Mouse (Mus musculus) left cerebral cortex, postnatal 4 days (tissue): Measurements from ENCODE around the gene Fosl1. TPM values are rescaled to one million over a fixed set of nuclear protein-coding genes. Genes with fewer than 3 reads are reported as not detected.
"Not testable (repeated sequence)": the region's sequence is repeated elsewhere in the genome, so short reads cannot be mapped to it uniquely, and the experiment has no call there.

Experiments
- DNase-seq: peaks from one replicate; pipeline ENCODE4 v3.0.0-alpha.2; 2022
- intact Hi-C: fragments of 180-260 bp; cut with DNase I; formaldehyde crosslinking; loops from one replicate; pipeline ENCODE4 v1.15.1; 2025
- total RNA-seq, 2 experiments: library from RNA; stranded (reverse); gene quantifications; 2 replicates each; pipeline ENCODE4 v1.2.3; 2021

Fosl1 gene
- not detected for total RNA-seq

- intact Hi-C loops = no loop called here
- peak; percentile 60 for DNase-seq
Measured at GRCm38 (mm10) chr19:5447515-5448353, at the start of gene Fosl1. TSS of gene Fosl1 (plus strand) at chr19:5447547.

GRCm38 (mm10) chr19:5401073-5401472 is 46.3 kb upstream of the Fosl1 start:
- DNase-seq, intact Hi-C loops: not testable (repeated sequence)

- intact Hi-C loops = no loop called here
- DNase-seq = peak; percentile 16
Measured at GRCm38 (mm10) chr19:5402293-5402692, 45.1 kb upstream of the Fosl1 start, which contains the start of gene Tsga10ip. TSS of gene Tsga10ip (minus strand) at chr19:5402526.

GRCm38 (mm10) chr19:5405924-5406323 is 41.4 kb upstream of the Fosl1 start:
- no peak for DNase-seq
- intact Hi-C loops = no loop called here

GRCm38 (mm10) chr19:5406531-5407126 is 40.7 kb upstream of the Fosl1 start:
- DNase-seq = peak; percentile 29
- intact Hi-C loops = not testable (repeated sequence)

- intact Hi-C loops = no loop called here
- DNase-seq = peak; percentile 51
Measured at GRCm38 (mm10) chr19:5407133-5407532, 40.2 kb upstream of the Fosl1 start.

- intact Hi-C loops = no loop called here
- DNase-seq = no peak
Measured at GRCm38 (mm10) chr19:5408057-5409001, 39.0 kb upstream of the Fosl1 start.

- DNase-seq = peak; percentile 30
- intact Hi-C loops = no loop called here
Measured at GRCm38 (mm10) chr19:5409068-5409467, 38.3 kb upstream of the Fosl1 start.

- intact Hi-C loops = no loop called here
- no peak for DNase-seq
Measured at GRCm38 (mm10) chr19:5410641-5411040, 36.7 kb upstream of the Fosl1 start.

- intact Hi-C loops = no loop called here
- no peak for DNase-seq
Measured at GRCm38 (mm10) chr19:5411961-5412360, 35.4 kb upstream of the Fosl1 start.

- intact Hi-C loops = no loop called here
- DNase-seq = no peak
Measured at GRCm38 (mm10) chr19:5413840-5414239, 33.5 kb upstream of the Fosl1 start.

- DNase-seq = no peak
Measured at GRCm38 (mm10) chr19:5414534-5414957, 32.8 kb upstream of the Fosl1 start.

GRCm38 (mm10) chr19:5418750-5419466 is 28.4 kb upstream of the Fosl1 start:
- intact Hi-C loops = no loop called here
- no peak for DNase-seq

More at GRCm38 (mm10) chr19:5414534-5414957, 32.8 kb upstream of the Fosl1 start:
- intact Hi-C loops = no loop called here

- DNase-seq = no peak
- intact Hi-C loops = no loop called here
Measured at GRCm38 (mm10) chr19:5419630-5420029, 27.7 kb upstream of the Fosl1 start.

- DNase-seq = no peak
- intact Hi-C loops = no loop called here
Measured at GRCm38 (mm10) chr19:5420579-5420978, 26.8 kb upstream of the Fosl1 start.

GRCm38 (mm10) chr19:5421784-5422183 is 25.6 kb upstream of the Fosl1 start:
- no peak for DNase-seq
- intact Hi-C loops = no loop called here

- DNase-seq = peak; percentile 16
- intact Hi-C loops = no loop called here
Measured at GRCm38 (mm10) chr19:5422267-5422666, 25.1 kb upstream of the Fosl1 start.

- DNase-seq = no peak
- intact Hi-C loops = no loop called here
Measured at GRCm38 (mm10) chr19:5422895-5423443, 24.4 kb upstream of the Fosl1 start.

GRCm38 (mm10) chr19:5423561-5423960 is 23.8 kb upstream of the Fosl1 start:
- intact Hi-C loops = no loop called here
- no peak for DNase-seq
